Mouse (Mus musculus) monocyte, adult 2 months (primary cell): Measurements from ENCODE around the gene Hint2.
A peak's percentile ranks its signal among the peaks of the same experiment; 100 is the strongest.

ENCODE experiments used
- DNase-seq, 2 experiments: peaks; one replicate each; pipeline ENCODE4 v3.0.0; 2022; ENCODE audit warnings: low spot score in 2 of 2, low read depth in 1 of 2

Gene Hint2

GRCm38 (mm10) chr4:43656339-43657109, at the start of gene Hint2:
Hint2 (minus strand) TSS chr4:43656466.
- peak; percentile 78 to 85 for DNase-seq

GRCm38 (mm10) chr4:43705991-43706390, 49.7 kb upstream of the Hint2 start:
- no peak for DNase-seq

GRCm38 (mm10) chr4:43703851-43704250, 47.6 kb upstream of the Hint2 start:
- no peak for DNase-seq

- no peak for DNase-seq
Measured at GRCm38 (mm10) chr4:43703439-43703838, 47.2 kb upstream of the Hint2 start.

- no peak for DNase-seq
Measured at GRCm38 (mm10) chr4:43700707-43701106, 44.4 kb upstream of the Hint2 start, which contains the start of gene Olfr70. Olfr70 (minus strand) TSS chr4:43700807.

GRCm38 (mm10) chr4:43696561-43696960, 40.3 kb upstream of the Hint2 start:
- no peak for DNase-seq

- DNase-seq = no peak
Measured at GRCm38 (mm10) chr4:43695249-43695671, 39.0 kb upstream of the Hint2 start.

- DNase-seq = no peak
Measured at GRCm38 (mm10) chr4:43694439-43695248, 38.4 kb upstream of the Hint2 start.

- DNase-seq = no peak
Measured at GRCm38 (mm10) chr4:43693806-43694241, 37.6 kb upstream of the Hint2 start.

- no peak for DNase-seq
Measured at GRCm38 (mm10) chr4:43691026-43691425, 34.8 kb upstream of the Hint2 start.

- DNase-seq = no peak
Measured at GRCm38 (mm10) chr4:43690021-43690420, 33.8 kb upstream of the Hint2 start.

GRCm38 (mm10) chr4:43679416-43680043, 23.3 kb upstream of the Hint2 start:
- DNase-seq = no peak

GRCm38 (mm10) chr4:43678541-43678940, 22.3 kb upstream of the Hint2 start:
- DNase-seq = no peak

- no peak for DNase-seq
Measured at GRCm38 (mm10) chr4:43675608-43676007, 19.3 kb upstream of the Hint2 start.

GRCm38 (mm10) chr4:43674974-43675373, 18.7 kb upstream of the Hint2 start:
- DNase-seq = no peak

GRCm38 (mm10) chr4:43673703-43674102, 17.4 kb upstream of the Hint2 start:
- DNase-seq = no peak

GRCm38 (mm10) chr4:43672070-43672469, 15.8 kb upstream of the Hint2 start:
- DNase-seq = peak; percentile 37 to 71

GRCm38 (mm10) chr4:43669428-43669794, 13.1 kb upstream of the Hint2 start:
- no peak for DNase-seq

- peak; percentile 31 to 72 for DNase-seq
Measured at GRCm38 (mm10) chr4:43668782-43669427, 12.6 kb upstream of the Hint2 start, which contains the start of the genes Tmem8b and Fam221b. Tmem8b (plus strand) TSS chr4:43668971. Fam221b (minus strand) TSS chr4:43669145.

- no peak for DNase-seq
Measured at GRCm38 (mm10) chr4:43666412-43666811, 10.1 kb upstream of the Hint2 start.

GRCm38 (mm10) chr4:43657146-43657545, 880 bp upstream of the Hint2 start:
- DNase-seq = no peak
